Mouse (Mus musculus) G1E (cell line): ENCODE measurements around the gene Ccdc154.

Source experiments
- CTCF ChIP-seq: IDR thresholded peaks from 2 replicates; pipeline ENCODE4 v1.5.1; 2012; ENCODE audit warnings: low read depth, low read length, inconsistent platforms, mixed read lengths
- POLR2AphosphoS5 ChIP-seq: IDR thresholded peaks from 2 replicates; pipeline ENCODE4 v1.6.1; 2012; ENCODE audit warnings: low read depth, low read length, inconsistent platforms; ENCODE audit not compliant: insufficient replicate concordance
- TAL1 ChIP-seq: conservative IDR thresholded peaks from 2 replicates; pipeline ENCODE4 v1.6.1; 2012; ENCODE audit warnings: low read depth, low read length, inconsistent platforms, mixed read lengths

DNA sequence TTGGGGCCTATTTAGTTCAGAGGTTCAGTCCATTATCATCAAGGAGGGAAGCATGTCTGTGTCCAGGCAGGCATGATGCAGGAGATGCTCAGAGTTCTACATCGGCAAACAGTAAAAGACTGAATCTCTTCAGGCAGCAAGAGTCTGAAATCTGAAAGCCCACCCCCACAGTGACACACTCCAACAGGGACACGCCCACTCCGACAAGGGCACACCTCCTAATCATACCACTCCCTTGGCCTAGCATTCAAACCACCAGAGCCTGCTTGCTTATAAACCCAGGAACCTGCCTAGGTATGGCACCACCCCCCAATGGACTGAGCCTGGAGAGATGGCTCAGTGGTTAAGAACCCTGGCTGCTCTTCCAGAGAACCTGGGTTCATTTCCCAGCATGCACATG, 53.2 kb downstream of the Ccdc154 start:
- TF ChIP-seq CTCF = no peak
- no peak for TF ChIP-seq TAL1
- no peak for TF ChIP-seq POLR2AphosphoS5
